Mouse (Mus musculus) naive thymus-derived CD4-positive, alpha-beta T cell, adult 5 months (primary cell): ENCODE measurements around the gene Zdhhc4. TPM values are rescaled to one million over a fixed set of nuclear protein-coding genes. Genes with fewer than 3 reads are reported as not detected.

Experiments used
- polyA plus RNA-seq: library from polyadenylated mRNA; unstranded; fragments of 100-300 nt; shearing (Covaris generic); gene quantifications from one replicate; pipeline ENCODE4 v1.2.1, GENCODE M21; 2017

Zdhhc4 gene
- polyA plus RNA-seq: 71.7 TPM

GRCm38 (mm10) chr5:143328690-143329495 is at the start of gene Zdhhc4:
TSS of gene Zdhhc4 (minus strand) at chr5:143329256.

DNA sequence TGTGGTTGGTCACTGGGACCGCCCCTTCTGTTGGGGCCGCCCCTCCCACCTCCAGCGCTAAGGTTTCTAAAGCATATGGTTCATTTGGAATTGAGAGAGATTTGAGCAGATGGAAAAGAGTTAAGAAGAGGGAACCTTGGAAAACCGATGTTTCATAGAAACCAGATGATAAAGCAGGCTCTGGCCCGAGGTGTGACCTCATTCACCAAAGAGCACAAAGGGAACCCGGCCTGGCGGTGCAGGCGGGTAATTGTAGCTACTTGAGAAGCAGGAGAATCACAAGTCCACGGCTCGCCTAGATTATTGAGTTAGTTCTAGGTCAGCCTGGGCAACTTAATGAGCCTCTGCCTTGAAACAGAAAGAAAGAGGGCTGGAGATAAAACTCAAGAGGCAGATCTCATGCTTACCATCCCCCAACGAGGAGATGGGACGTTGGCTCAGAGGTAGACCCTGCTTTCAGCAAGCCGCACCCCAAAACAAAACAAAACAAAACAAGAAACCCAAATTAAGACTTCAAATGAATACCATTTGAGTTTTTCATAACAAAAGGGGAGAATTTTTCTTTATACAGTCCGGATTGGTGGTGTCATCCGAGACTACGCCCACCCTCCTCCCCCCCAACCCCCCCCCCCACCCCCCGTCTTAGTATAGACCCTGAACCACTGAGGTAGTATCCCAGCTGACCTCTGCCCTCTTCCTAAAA is 27.8 kb upstream of the Zdhhc4 start, which contains the start of gene Grid2ip:
Gene Grid2ip (plus strand): TSS at position 653 of the 703 bp plus-strand sequence.

DNA sequence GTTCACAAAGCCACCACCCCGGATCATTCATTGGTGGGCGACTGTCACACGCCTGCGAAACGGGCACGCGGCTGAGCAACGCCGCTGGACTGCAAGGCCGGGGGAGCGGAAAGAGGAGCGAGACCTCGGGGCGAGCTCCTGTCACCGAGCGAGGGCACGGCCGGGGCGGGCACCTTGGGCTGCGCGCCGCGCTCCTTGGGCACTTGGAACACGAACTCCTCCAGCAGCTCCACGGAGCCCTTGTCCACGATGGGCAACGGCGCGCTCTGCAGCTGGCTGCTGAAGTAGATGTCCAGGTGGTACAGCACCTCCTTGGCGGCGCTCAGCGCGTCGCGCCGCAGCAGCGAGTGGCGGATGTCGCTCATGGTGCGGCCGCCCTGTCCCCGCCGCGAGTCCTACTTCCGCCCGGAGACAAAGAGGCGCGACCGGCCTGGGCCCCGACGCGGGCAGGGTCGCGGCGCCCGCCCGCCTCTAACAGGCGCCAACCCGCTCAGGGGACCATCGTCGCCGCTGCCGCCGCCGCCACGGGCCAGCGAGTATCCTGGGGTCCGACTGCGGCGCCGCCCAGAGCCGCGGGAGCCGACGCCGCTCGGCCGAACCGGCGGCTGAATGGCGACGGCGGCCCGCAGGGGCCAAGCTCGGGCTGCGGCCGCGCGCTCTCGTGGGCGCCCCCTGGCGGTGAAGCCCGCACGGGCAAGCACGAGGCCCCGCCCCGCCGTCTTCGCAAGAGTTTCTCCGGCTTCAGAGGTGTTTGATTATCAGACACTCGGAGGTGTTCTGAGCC is 14.1 kb downstream of the Zdhhc4 start, which contains the start of gene E130309D02Rik:
Gene E130309D02Rik (minus strand): TSS at position 631 of the 784 bp plus-strand sequence.

GRCm38 (mm10) chr5:143293404-143293803 is 35.7 kb downstream of the Zdhhc4 start, which contains the start of gene Zfp853:
TSS of gene Zfp853 (minus strand) at chr5:143293623.

DNA sequence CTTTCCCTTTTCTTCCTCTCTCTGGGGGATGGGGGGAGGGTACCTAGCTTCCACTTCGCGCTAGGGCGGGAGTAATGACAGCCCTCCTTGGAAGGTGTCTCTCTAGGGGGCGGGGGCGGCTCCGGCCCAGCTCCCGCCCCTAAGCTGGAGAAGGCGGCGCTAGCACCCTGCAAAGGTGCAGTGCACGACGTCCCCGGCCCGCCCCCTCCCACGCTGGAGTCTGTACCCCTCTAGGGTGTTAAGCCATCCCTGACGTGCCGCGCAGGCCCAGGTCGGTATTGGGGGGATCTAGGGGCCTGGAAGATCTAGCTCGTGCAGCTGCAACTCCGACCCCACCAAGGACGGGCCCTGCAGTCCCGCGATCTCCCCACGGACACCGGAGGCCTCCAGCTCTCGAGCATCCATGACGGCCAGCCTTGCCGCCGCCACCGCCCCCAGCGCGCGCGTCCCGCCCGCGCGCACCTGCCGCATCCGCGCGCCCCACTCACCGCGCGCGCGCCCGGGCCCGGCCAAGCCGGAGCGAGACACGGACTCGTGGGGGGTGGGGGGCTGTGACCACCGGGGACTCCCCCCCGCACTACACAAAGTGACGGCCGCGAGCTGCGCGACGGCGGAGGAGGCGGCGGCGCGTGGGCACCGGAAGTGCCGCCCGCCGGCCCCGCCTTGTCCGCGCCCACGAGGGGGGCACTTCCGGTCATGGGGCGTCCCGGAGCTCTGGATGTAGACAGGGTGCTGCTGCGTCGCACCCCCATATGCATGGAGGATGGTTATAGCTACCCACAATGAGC is 59.5 kb downstream of the Zdhhc4 start, which contains the start of gene Zfp316:
Gene Zfp316 (minus strand): TSS at position 660 of the 788 bp plus-strand sequence.

Other genes starting within 250 kb of the Zdhhc4 start
- gene Rnf216, start 216.3 kb downstream of the Zdhhc4 start, polyA plus RNA-seq: 18.7 TPM
- gene Olfr718-ps1, start 181.7 kb downstream of the Zdhhc4 start, polyA plus RNA-seq: 0.07 TPM
- 16.2 TPM for gene Rbak, start 148.5 kb downstream of the Zdhhc4 start, polyA plus RNA-seq
- gene Spdye4b, start 148.2 kb downstream of the Zdhhc4 start, polyA plus RNA-seq: not detected
- gene Spdye4a, start 102.4 kb downstream of the Zdhhc4 start, polyA plus RNA-seq: not detected
- 32.9 TPM for gene Zfp12, start 94.1 kb downstream of the Zdhhc4 start, polyA plus RNA-seq
- gene Zfp316, start 59.2 kb downstream of the Zdhhc4 start, polyA plus RNA-seq: 0.81 TPM
- gene Zfp853, start 35.6 kb downstream of the Zdhhc4 start, polyA plus RNA-seq: not detected
- 58.8 TPM for gene E130309D02Rik, start 13.9 kb downstream of the Zdhhc4 start, polyA plus RNA-seq
- gene Grid2ip, start 28.1 kb upstream of the Zdhhc4 start, polyA plus RNA-seq: not detected
- gene Kdelr2, start 74.6 kb upstream of the Zdhhc4 start, polyA plus RNA-seq: 25.6 TPM
- 6.0 TPM for gene Daglb, start 135.3 kb upstream of the Zdhhc4 start, polyA plus RNA-seq
- 597 TPM for gene Rac1, start 198.8 kb upstream of the Zdhhc4 start, polyA plus RNA-seq